Mouse (Mus musculus): ENCODE measurements around the gene Mss51.
A peak's percentile ranks its signal among the peaks of the same experiment; 100 is the strongest.

Mss51 gene

DNA sequence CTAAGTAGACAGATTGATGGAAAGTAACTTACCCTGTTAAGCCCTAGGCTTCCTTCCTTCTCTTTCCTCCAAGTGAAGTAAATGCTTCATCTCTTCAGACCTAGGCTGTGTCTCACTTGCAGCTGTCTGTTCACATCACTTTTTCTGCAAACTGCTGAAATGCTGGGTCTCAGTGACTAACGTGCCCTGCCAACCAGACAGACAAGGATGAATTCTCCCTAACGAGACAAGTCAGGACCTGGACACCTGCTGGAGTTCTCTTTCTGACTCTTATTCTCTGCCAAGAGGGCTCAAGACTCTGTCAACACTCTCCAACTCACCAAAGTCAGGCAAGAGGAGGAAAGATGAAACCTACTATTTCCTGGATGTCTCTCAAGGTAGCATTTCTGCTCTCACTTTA, at the start of gene Mss51:
Mss51 (minus strand) TSS at position 299 of the 400 bp plus-strand sequence.
- DNase-seq = no peak

DNA sequence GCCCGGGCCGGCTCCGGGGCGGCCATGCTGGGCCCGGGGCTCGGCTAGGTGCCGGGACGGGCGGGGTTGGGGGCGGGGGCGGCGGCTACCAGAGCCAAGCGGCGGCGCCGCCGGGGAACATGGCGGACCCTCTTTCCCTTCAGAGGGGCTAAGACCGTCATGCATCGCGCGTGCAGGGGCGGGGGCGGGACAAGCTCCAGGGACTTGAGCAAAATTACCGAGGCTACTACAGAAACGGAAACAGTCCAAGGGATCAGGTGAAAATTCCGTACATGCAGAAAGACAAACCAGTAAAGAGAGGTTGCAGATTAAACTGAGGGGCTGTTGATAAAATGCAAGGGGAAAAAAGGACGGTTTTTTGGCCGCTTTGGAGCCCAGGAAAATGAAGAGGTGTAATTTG, 49.7 kb upstream of the Mss51 start, which contains the start of gene Ppp3cb:
Ppp3cb (minus strand) TSS at position 159 of the 400 bp plus-strand sequence.
- peak; percentile 74 to 79 for DNase-seq

DNA sequence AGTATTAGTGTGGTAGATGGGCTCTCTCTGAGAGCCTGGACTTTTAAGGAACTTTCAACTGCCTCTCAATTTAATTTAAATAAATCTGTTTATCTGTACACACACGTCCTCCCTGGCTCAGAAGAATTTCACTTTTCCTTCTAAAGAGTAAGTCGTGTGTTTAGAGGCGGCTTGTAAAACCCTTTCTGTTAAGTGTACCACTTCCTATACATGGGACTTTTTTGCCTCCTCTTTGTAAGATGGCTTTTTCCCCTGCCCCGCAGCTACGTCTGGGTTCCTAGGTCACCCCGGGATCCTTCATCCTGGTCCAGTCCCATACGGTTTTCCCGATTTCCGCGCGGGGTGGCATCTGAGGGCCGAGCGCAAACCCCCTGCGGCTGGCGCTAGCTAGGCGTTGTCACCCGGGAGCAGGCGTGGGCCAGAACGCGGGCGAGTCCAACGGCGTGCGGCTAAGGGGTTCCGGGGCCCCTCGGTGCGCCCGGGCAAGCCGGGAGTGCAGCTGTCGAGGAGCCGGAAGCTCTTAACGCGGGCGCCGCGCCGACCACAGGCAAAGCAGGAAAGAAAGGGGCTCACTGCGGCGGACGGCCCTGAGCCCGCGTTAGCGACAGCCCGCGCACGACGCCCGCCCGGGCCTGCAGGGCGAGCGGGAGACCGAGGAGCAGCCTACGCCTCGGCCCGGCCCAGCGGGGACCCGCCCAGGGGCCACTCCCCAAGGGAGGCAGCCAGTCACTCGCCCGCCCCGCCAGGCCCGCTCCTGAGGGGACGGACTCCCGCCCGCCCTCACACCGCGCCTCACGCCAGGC, 49.0 kb upstream of the Mss51 start:
- DNase-seq = peak; percentile 78 to 82

DNA sequence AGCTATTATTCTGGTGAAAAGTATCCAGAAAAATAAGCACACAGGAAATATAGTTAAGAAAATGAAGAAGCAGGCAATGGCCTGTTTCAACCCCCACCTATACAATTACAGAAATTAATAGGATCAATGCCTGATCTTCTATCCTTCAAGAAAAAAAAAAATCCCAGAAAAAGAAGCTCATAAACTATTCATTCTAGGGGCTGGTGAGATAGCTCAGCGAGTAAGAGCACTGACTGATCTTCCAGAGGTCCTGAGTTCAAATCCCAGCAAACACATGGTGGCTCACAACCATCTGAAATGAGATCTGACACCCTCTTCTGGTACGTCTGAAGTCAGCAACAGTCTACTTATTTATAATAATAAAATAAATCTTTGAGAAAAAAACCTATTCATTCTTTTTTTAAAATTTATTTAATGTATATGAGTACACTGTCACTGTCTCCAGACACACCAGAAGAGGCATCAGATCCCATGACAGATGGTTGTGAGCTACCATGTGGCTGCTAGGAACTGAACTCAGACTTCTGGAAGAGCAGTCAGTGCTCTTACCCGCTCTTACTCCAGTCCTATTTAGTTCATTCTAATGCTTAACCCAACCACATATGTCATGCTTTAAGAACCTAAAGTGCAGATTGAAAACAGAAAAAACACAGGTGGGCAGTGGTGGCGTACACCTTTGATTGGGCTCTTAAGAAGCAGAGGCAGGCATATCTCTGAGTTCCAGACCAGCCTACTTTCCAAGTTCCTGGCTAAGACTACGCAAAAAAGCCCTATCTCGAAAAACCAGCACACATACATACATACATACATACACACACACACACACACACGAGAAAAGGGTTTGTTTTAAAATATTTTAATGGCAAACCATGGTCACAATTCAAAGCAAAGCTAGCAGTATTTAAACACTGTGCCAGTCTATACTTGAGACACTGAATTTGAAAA, 48.0 kb upstream of the Mss51 start:
- DNase-seq = no peak

DNA sequence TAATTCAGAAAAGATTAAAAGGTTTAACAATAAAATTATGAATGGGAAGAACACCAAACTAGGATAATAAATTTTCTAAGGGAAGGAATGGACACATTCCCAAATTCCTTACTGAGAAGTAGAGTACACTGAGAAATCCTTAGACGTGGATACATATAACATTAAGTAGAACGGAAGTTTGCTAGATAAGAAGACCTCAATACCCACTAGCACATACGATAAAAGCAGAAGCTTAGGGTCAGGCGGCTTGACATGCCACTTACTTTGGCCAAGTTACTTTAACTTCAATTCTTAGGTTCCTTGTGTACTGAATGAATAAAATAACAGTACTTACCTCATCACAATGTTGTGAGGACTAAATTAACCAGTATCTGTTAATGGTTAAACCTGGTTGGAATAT, 32.9 kb upstream of the Mss51 start:
- DNase-seq = no peak

DNA sequence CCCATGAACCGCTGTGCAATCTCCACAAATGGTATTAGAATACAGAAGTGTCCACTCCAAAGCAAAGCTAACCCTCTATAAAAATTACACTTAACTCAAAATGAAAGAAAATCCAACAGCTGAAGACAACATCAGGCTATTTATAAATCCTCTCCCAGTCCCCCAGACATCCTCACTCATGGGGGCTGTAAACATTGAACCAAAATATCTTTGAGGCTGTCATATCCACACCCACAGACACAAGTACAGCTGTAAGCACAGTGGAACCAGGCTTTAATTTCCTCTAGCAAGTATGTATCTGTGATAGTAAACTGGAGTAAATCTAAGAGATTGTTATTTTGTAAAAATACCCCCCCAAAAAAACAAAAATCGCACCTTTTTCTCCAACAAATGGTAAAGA, 23.5 kb upstream of the Mss51 start:
- DNase-seq = no peak

DNA sequence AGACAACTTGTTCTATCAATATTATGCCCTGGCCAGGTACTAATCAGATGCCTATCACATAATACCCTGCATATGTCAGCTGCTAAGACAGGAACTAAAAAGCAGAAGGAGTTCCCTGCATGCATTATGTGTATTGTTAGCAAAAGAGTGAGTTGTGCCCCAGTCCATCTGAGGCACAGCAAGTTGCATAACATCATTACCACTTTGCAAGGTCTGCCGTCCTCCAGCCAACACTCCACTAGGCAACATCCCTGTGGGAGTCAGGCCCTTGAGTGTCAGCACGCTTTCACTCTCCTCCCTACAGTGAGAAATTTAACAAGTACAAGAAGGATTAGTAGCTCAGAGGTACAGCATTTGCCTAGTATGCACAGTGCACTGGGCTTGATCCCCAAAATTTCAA, 11.7 kb upstream of the Mss51 start:
- DNase-seq = no peak

DNA sequence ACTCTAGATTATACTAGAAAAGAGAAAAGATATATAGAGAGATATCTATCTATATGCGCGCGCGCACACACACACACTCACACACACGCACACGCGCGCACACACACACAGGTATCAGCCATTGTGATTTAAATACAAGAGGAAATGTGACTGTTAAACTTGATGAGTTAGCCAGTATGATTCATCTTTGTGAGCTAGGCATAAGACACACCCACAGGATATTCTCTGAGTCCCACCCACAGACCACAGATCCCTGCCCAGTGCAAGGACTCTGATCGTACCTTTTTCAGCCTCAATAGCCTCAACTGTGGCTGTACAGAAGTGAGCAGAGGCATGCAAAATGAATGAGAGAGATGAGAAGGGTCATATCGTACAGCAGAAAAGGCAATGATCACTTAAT, 6.3 kb upstream of the Mss51 start:
- DNase-seq = no peak

DNA sequence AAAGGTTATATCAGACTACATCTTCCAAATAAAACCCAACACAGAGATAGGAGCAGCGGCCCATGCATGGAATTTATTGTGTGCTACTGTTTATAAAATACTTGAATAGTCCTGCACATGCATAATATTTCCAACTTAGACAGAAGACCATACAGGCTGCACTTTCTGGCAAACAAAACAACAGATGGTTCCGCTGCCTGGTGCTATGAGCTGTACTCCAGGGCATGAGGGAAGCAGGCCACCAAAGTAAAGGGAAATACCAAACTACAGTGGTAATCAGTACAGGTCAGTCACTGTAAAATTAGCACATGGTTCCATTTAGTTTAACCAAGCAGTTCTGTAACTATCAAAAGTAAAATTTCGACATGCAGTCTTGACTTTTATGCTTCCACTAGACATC, 3.3 kb upstream of the Mss51 start:
- peak; percentile 44 to 68 for DNase-seq

DNA sequence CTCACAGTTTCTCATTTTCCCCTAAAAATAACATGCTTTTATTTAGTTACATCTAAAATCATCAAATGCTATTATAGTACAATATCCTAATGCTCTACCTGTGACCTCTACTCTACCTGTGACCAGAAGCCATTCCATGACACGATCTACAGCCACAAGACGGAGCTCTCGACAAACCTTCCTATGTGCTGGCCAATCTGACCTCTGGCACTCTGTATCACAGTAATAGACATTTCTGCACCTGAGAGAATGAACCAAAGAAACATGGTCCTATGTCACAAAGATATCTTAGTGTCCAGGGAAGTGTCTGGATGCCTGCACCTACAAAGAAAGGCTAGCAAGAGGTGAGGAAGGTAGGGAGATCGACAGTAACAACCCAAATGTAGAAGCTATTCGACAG, 10.7 kb downstream of the Mss51 start:
- no peak for DNase-seq

DNA sequence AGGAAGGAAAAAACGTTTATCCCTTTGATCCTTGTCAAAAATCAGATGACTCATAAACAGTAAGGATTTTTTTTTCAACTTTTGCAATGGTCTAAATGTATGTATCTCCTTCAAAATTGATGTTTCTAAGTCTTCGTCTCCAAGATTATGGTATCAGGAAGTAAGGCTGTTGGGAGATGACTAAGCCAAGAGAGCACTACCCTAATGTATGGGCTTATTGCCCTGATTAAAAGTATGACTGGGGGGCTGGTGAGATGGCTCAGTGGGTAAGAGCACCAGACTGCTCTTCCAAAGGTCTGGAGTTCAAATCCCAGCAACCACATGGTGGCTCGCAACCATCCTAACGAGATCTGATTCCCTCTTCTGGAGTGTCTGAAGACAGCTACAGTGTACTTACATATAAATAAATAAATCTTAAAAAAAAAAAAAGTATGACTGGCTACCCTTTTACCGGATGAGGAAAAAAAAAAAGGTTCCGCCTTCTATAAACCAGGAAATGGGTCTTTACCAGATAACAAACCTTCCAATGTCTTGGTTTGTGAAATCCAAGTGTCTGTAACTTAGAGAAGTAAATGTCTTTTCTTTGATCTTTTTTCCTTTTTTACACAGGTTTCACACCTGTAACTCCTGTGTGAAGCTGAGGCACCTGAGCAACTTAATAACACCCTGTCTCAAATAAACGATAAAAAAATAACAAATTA, 14.5 kb downstream of the Mss51 start:
- no peak for DNase-seq

DNA sequence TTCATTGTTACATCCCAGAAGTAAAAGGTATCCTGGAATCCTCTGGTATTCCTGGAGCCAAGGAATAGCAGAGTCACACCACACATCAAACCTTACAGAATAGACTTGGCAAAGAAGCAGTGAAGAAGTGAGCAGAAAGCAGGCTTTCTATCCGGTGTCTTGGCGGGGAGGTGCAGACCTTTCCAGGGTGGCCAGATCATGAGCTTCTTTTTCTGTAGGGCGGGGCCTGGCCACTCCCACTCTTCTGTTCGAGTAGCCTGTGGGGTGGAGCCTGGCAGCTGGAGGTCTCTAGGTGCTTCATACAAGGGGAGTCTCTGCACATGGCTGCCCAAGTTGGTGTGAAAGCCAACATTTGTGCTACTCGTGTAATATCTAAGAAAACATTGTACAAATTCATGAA, 15.5 kb downstream of the Mss51 start:
- DNase-seq = no peak

DNA sequence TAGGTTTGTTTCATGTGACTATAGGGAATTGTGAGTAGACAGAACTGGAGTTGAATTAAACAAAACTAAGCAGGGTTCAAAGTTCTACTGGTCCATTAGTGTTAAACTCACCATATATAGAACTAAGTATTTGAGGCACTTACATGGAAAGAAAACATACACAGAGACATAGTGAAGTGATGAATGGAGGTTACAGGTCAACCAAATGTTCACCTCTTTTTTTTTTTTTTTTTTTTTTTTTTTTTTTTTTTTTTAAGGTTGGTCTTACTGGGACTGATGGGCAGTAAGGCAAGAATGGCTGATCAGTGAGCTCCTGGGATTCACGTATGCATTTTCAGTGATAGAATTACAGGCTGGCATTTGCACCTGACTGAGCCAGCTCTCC, 16.5 kb downstream of the Mss51 start:
- DNase-seq = no peak

DNA sequence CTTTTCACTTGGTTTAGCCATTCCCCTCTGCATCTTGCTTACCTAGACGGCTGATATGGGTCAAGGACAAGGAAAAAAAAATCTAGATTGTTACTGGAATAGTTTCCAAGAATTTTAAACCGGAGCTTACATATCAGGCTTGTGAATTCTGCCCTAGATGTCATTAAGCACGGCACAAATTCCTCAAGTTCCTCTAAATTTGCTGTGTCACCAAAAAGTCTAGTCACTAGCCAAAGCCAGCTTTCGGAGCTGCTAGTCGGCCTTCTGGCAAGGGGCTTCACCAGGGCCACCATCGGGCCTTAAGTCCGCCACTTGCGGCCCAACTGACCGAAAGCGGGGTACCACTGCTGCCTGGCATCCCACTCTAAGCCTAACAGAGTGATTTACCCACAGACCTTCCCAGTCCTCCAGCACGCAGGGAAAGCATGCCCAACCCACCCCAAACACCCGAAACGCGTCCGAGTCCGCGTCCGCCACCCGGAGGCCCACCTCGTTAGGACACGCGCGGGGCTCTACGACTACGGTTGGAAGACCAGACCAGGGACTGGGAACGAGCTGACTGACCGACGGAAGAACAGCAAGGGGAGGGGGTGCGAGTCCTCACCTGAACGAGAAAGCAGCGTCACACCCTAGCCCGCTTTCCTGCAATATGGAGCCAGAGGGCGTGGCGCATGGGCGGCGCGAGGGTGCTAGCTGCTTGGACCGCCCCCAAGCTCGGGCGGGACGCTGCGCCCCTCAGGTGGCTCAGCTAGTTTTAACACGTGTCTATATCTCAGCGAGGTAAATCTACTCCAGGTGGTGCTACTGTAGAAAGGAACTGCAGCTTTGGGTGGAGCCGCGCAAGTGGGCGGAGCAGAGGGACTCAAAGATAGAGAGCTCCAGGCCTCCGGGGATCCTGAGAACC, 17.2 kb downstream of the Mss51 start, which contains the start of gene Anxa7:
Anxa7 (minus strand) TSS at position 843 of the 904 bp plus-strand sequence.
- peak; percentile 73 to 75 for DNase-seq

DNA sequence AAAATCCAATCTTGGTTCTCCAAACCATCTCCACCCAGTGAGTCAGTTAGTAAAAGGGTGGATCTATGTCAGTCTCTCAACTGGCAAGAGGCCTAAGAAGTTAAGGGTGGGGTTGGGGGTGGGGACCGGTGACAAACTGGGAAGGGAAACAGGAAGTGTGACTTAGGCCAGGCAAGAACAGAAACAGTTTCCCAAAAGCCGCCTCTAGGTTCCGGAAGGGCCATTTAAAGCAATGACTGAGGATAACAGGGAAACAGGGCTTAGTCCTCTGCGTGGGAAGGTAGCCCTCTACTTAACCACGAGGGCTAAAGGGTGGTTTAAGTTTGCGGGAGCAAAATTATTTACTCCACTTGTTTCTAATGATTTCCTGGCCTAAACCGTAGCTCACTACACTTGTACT, 17.9 kb downstream of the Mss51 start:
- DNase-seq = peak in 1 of 2 experiments; percentile 13

DNA sequence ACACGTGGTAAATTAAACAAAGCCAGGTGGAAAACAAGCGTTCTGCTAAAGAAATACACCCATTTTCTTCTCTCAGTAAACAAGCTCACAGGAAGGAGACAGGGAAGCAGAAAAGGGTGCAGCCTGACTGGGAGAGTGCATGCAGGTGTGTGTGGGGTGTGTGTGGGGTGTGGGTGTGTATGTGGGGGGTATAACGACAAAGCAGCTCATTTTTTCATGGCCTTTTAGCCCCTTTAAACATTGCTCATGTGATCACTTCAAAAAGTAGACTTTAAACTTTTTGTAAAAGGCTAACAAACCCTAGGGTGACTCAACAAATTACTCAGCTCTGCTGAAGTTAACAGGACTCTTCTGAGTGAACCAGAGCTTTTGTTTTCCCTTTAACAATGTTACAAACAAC, 18.3 kb downstream of the Mss51 start:
- DNase-seq = no peak

DNA sequence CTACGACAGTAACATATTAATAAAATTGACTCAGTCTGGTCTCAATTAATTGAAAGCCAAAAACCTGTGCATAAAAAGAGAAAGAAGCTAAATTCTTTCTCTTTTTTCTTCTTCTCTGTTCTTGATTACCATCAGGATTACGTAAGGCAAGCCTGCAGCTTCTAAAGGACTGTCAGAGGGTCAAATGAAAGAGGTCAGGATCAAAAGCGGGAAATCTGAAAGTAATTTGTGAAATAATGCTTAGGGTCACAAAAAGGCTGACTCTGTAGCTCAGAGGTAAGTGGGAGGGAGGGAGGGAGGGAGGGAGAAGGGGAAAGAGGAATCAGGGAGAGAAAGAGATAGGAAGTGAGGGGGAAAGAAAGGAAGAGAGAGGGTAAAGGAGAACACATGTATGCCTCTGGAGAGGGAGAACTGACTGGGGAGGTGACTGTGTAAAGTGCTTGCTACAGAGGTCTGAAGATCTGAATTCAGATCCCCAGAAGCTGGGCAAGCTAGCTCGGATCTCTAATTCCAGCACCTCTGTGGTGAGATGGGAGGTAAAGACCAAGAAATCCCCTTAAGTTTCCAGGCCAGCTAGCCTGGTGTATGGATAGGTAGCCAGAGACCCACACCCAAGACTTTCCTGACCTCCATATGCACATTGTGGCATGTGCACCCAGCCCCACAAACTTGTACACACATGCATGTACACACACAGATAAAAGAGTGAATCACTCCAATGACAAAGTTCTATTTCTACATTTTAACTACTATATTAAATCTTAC, 19.3 kb downstream of the Mss51 start:
- DNase-seq = no peak

DNA sequence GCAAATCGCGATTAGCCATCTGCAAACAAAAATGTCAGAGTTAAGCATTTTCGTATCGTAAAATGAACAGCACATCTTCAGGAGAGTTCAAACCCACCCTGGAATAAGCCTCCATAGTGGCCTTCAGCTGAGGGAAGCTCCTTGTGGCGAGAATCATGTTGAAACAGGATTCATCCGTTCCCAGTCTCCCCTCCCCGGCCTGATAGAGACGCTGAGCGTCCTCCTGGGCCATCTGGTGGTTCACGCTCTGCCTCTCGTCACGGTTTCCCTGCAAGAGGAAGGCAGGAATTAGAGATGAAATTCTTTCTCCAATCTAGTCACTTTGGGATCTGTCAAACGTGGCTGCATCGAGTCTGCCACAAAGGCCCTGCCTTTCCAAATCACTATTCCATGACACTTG, 36.5 kb downstream of the Mss51 start:
- DNase-seq = no peak

DNA sequence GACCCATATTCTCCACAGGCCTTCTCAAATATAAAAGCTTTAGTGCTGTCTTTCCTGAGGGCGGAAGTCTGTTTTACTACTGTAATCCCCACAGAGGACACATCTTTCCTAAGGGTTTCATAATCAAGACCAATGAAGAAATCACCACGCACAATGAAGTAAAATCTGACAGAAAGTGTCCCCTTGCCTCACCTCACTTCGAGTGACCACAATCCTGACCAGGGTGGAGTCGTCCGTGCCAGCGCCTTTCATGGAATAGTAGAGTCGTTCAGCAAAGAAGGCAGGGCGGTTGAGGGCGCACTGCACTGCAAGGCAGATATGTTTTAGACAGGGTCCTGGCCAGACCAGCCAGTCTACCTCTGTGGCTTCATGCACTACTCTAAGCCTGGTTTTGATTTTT, 38.3 kb downstream of the Mss51 start:
- no peak for DNase-seq

DNA sequence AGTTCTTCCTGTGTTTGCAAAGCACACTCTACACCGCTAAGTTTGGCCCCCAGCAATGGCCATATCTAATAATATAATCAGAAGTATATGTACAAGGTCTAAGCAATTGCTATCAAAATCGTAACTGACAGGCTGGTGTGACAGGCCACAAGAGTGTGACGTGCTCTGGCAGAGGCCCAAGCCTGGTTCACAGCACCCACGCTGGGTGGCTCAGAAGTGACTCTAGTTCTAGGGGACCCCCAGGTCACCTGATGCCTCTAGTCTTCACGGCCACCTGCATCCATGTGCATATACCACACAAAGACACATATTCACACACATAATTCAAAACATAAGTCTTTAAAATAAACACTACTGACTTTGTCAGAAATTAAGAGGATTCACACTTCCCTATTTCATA, 43.8 kb downstream of the Mss51 start:
- DNase-seq = no peak

DNA sequence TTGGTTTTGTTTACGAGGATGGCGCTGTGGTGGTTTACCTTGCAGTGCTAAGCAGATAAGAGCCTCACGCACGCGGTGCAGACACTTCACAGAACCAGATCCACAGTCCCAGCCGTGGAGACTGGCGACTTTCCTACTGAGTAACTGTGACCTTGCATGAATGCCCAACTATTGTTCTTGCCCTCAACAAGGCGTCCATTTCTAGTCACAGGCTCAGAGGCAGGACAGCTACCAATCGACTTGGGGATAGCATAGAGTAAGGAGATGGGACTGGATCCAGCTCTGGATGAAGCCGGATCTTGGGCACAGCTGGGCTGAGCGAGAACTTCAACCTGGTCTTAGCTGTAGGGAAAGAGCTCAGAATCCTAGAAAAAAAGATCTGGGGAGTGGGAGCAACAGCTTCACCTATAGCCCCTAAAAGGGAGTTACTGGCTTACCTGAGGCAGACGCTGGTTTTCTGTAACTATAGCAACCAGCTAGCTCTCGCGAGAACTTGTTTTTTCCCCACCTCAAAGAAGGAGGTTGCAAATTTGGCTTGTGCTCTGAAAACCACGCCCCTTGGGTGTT, 44.9 kb downstream of the Mss51 start, which contains the start of gene Cfap70:
Cfap70 (minus strand) TSS at position 462 of the 567 bp plus-strand sequence.
- peak; percentile 18 to 29 for DNase-seq
